Mouse (Mus musculus): Measurements from ENCODE around the gene 3110082I17Rik.
A peak's percentile ranks its signal among the peaks of the same experiment; 100 is the strongest.

DNA sequence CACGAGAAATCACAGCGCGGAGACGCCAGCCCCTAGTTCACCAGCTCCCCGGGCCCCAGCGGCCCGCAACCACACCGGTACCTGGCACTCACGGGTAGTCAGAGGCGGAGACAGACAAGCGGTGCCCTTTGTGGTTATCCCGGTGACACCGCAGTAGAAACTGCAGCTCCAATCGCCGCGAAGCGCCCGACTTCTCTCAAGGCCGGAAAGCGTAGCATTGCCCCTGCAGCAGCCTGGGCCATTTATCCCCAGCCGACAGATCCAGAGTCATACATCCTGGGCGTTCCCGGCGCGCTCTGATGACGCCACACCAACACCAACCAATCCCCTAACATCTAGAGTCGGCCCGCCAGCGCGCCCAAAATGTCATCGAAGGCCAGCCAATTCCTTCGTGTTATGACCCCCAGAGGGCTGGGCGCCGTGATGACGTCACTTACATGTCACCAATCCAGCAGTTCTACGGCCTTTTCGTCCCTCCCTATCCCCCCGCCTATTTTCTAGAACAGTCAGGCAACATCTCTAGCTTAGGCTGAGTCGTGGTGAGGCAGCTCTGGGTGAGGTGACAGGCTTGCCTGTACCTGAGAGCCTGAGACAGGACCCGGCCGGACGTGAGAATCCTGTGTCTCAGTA, 24.0 kb upstream of the 3110082I17Rik start, which contains the start of gene Zfand2a:
- TF ChIP-seq CTCF (IDR thresholded peaks at IDR 0.05; ENCODE audit: extremely low read depth, insufficient read length, insufficient replicate concordance, low read depth, low read length), result no peak
- TF ChIP-seq POLR2A (IDR thresholded peaks at IDR 0.05; ENCODE audit: low read depth, low read length), result peak; percentile 69
